Comparison of ENCODE assay signal across 31 mouse cellular contexts in genomic region chr9:85052526-85052925, GRCm38 (mm10).
DNase-seq lines count a peak whose midpoint lies in the region; ATAC-seq lines count a peak whose summit lies in the region.
"Had no signal": no experiment of that assay in that cellular context is flagged by ENCODE, and none has a peak within 500 bp of the region (broad histone marks: within the 10 kb centered on the region; RNA-seq: fewer than 3 reads in every experiment).

No protein-coding gene starts in this region.

- no peak overlapping the region for H3K4me2 ChIP-seq in hindbrain, embryonic 13.5 days
- H3K4me2 ChIP-seq: embryonic facial prominence, embryonic 13.5 days; forebrain, embryonic 15.5 days; heart, embryonic 12.5 days; hindbrain, embryonic 15.5 days; limb, embryonic 12.5 days; liver, embryonic 15.5 days; lung, embryonic 14.5 days; neural tube, embryonic 13.5 days had no signal

- DNase-seq in cerebellum, postnatal 10 days = peak; percentile 15 to 18
- DNase-seq in cerebellum, postnatal 4 days (ENCODE audit: low spot score in 2 of 2) = no peak
- peak; percentile 1 for DNase-seq in ovary, postnatal 14 days (ENCODE audit: low spot score)
- no peak for DNase-seq in ovary, postnatal 10 days (ENCODE audit: low spot score)
- peak; percentile 17 for DNase-seq in adrenal gland, adult 8-10 months
- DNase-seq in brain, adult 2 months (ENCODE audit: low read depth, low spot score) = peak; percentile 9
- no peak for DNase-seq in layer of hippocampus, adult 8-10 months (ENCODE audit: low spot score in 2 of 2)
- DNase-seq: cerebellum, adult 2 months; cerebellum, postnatal 36 days; gastrocnemius, postnatal 36 days; kidney, adult 18-20 months; kidney, postnatal 4 days; layer of hippocampus, adult 9-11 months; lung, embryonic 14.5 days; retina, postnatal 1 day; right cerebral cortex, postnatal 25 days; spleen, adult 18-20 months; thymus, adult 2 months; thymus, postnatal 36 days had no signal

- no peaks in the 10 kb centered on the region for H3K36me3 ChIP-seq in hindbrain, embryonic 13.5 days
- H3K36me3 ChIP-seq: embryonic facial prominence, embryonic 13.5 days; forebrain, embryonic 10.5 days; forebrain, embryonic 15.5 days; heart, embryonic 12.5 days; hindbrain, embryonic 15.5 days; limb, embryonic 12.5 days; liver, embryonic 15.5 days; midbrain, embryonic 10.5 days; neural tube, embryonic 13.5 days had no signal

- H3K27ac ChIP-seq in hindbrain, embryonic 13.5 days = no peak overlapping the region
- H3K27ac ChIP-seq: embryonic facial prominence, embryonic 13.5 days; forebrain, embryonic 10.5 days; forebrain, embryonic 15.5 days; hindbrain, embryonic 15.5 days; limb, embryonic 12.5 days; liver, embryonic 15.5 days; midbrain, embryonic 10.5 days; neural tube, embryonic 13.5 days had no signal

- H3K9me3 ChIP-seq in hindbrain, embryonic 13.5 days = no peaks in the 10 kb centered on the region
- H3K9me3 ChIP-seq: embryonic facial prominence, embryonic 13.5 days; forebrain, embryonic 10.5 days; forebrain, embryonic 15.5 days; heart, embryonic 12.5 days; hindbrain, embryonic 15.5 days; limb, embryonic 12.5 days; liver, embryonic 15.5 days; midbrain, embryonic 10.5 days; neural tube, embryonic 13.5 days had no signal

- peaks cover 5% of the 10 kb centered on the region; the same call in 1 of the 2 replicates for H3K4me1 ChIP-seq in hindbrain, embryonic 13.5 days (replicated peaks)
- H3K4me1 ChIP-seq: embryonic facial prominence, embryonic 13.5 days; forebrain, embryonic 10.5 days; heart, embryonic 12.5 days; liver, embryonic 15.5 days; midbrain, embryonic 10.5 days had no signal

- WGBS in hindbrain, embryonic 13.5 days = 86% methylated on average over 4 of the region's 4 CpGs

- ATAC-seq in hindbrain, embryonic 13.5 days (ENCODE audit: low FRiP score) = no peak
- ATAC-seq: forebrain, embryonic 15.5 days; inflammation-experienced regulatory T-cells, adult 6 months had no signal

- no peak overlapping the region for H3K9ac ChIP-seq in hindbrain, embryonic 13.5 days
- H3K9ac ChIP-seq: embryonic facial prominence, embryonic 13.5 days; forebrain, embryonic 15.5 days; heart, embryonic 12.5 days; hindbrain, embryonic 15.5 days; limb, embryonic 12.5 days; liver, embryonic 15.5 days; lung, embryonic 14.5 days; neural tube, embryonic 13.5 days had no signal

- no peak overlapping the region for H3K4me3 ChIP-seq in hindbrain, embryonic 13.5 days
- H3K4me3 ChIP-seq: embryonic facial prominence, embryonic 13.5 days; forebrain, embryonic 10.5 days; forebrain, embryonic 15.5 days; heart, embryonic 12.5 days; hindbrain, embryonic 15.5 days; limb, embryonic 12.5 days; liver, embryonic 15.5 days; midbrain, embryonic 10.5 days; myocyte; neural tube, embryonic 13.5 days had no signal

- no peaks in the 10 kb centered on the region for H3K27me3 ChIP-seq in hindbrain, embryonic 13.5 days
- H3K27me3 ChIP-seq: embryonic facial prominence, embryonic 13.5 days; forebrain, embryonic 15.5 days; heart, embryonic 12.5 days; hindbrain, embryonic 15.5 days; limb, embryonic 12.5 days; liver, embryonic 15.5 days; neural tube, embryonic 13.5 days had no signal

Comparison
In these comparisons a context has a peak if more than half of its experiments do, and no peak if none do; other contexts are left out.
1. DNase-seq: peak in cerebellum, postnatal 10 days (2 of 2), ovary, postnatal 14 days (single experiment), adrenal gland, adult 8-10 months (single experiment) and brain, adult 2 months (single experiment); none in cerebellum, postnatal 4 days (0 of 2), ovary, postnatal 10 days (single experiment) and layer of hippocampus, adult 8-10 months (0 of 2).